24 mouse cellular contexts compared by ENCODE assay signal in the genomic region with DNA sequence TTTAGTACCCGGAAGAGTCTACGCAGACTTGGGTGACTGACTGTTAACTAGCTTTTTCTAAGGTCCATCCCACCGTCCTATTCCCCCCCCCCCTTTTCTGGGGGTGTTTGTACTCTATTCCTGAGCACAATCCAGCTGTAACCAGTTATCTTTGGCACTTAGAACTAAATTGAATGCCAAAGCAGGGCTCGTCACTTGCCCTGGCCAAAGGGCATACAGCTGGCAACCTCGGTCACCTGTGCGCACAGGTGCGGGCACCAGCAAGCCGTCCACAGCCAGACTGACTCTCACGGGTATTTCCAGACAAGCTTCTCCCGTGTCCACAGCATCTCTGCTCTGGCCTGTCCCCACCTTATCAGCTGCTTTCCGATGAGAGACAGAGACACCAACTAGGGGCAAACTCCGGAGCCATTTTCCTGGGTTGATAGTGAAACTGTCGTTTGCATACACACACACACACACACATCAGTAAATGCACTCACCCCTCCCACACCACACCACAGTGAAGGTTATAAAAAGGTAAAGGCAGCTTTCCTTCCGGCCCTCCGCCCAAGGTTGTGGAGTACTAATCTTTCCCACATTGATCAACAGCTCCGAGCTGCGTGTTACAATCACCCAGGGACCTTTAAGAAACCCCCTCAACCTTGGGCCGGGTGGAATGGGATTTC. TPM values are rescaled to one million over a fixed set of nuclear protein-coding genes. Genes with fewer than 3 reads are reported as not detected.
DNase-seq lines count a peak whose midpoint lies in the region; TF ChIP-seq lines count a peak whose summit lies in the region.
"Had no signal": no experiment of that assay in that cellular context is flagged by ENCODE, and none has a peak within 500 bp of the region (broad histone marks: within the 10 kb centered on the region; RNA-seq: fewer than 3 reads in every experiment).

No protein-coding gene starts in this region.

- 31% methylated on average over 18 of the region's 18 CpGs for WGBS in liver, adult 2 months
- 32% methylated on average over 18 of the region's 18 CpGs for WGBS in small intestine, adult 2 months

- intact Hi-C loops in heart, postnatal 36 days (cut with DNase I) = no loop called here

- peaks cover 6% of the 10 kb centered on the region; the same call in 1 of the 2 replicates for H3K4me1 ChIP-seq in liver, adult 2 months (ENCODE audit: control insufficient read depth, insufficient read depth, low read length)
- H3K4me1 ChIP-seq in small intestine, adult 2 months (ENCODE audit: control insufficient read depth, insufficient read depth, insufficient read length, low read length) = peaks cover 10% of the 10 kb centered on the region; the same call in 1 of the 2 replicates

- TF ChIP-seq POLR2A in liver, adult 2 months (IDR thresholded peaks at IDR 0.05; ENCODE audit: extremely low read depth, insufficient read depth, low read length) = no peak
- no peak for TF ChIP-seq POLR2A in small intestine, adult 2 months (IDR thresholded peaks at IDR 0.05; ENCODE audit: low read depth, low read length)

- no peaks in the 10 kb centered on the region for H3K36me3 ChIP-seq in liver, adult 2 months (ENCODE audit: control insufficient read depth, insufficient read depth, low read length)
- no peaks in the 10 kb centered on the region for H3K36me3 ChIP-seq in small intestine, adult 2 months (ENCODE audit: control insufficient read depth, insufficient read depth, low read length)
- H3K36me3 ChIP-seq: embryonic facial prominence, embryonic 13.5 days; forebrain, embryonic 12.5 days; heart, embryonic 10.5 days; hindbrain, embryonic 10.5 days; liver, embryonic 15.5 days; lung, embryonic 15.5 days had no signal

- peak; percentile 88 for DNase-seq in liver, adult 2 months (ENCODE audit: extremely low read depth, low read depth, low spot score)
- DNase-seq in liver = no peak
- DNase-seq in kidney, adult 9 months = peak; percentile 90
- DNase-seq in right cerebral cortex, postnatal 4 days = no peak
- no peak for DNase-seq in embryo, embryonic 11 days
- DNase-seq in heart, postnatal 36 days = no peak
- DNase-seq: adrenal gland, postnatal 10 days; B cell, adult 2 months; cerebellum, adult 2 months; cerebellum, postnatal 25 days; gastrocnemius, adult 2 months; lung, postnatal 36 days; midbrain, embryonic 14.5 days; retina, postnatal 1 day had no signal

- no peak for TF ChIP-seq CTCF in liver, adult 2 months (IDR thresholded peaks at IDR 0.05; ENCODE audit: low read depth, low read length)
- no peak for TF ChIP-seq CTCF in small intestine, adult 2 months (IDR thresholded peaks at IDR 0.05; ENCODE audit: extremely low read depth, insufficient read length, insufficient replicate concordance, low read depth, low read length)

- H3K27ac ChIP-seq in liver, adult 2 months (replicated peaks; ENCODE audit: insufficient read depth, low read depth, low read length) = peak overlapping the region; percentile 46; the same call in 1 of the 2 replicates
- peak overlapping the region; percentile 83 for H3K27ac ChIP-seq in small intestine, adult 2 months (ENCODE audit: insufficient read depth, low read depth, low read length)
- H3K27ac ChIP-seq: embryonic facial prominence, embryonic 13.5 days; forebrain, embryonic 12.5 days; gastrocnemius, adult 2 months; heart, embryonic 10.5 days; hindbrain, embryonic 10.5 days; kidney, postnatal 0 days; liver, embryonic 15.5 days; lung, embryonic 15.5 days had no signal

- H3K9ac ChIP-seq in liver, adult 2 months (ENCODE audit: low read depth, low read length) = peak overlapping the region; percentile 49
- H3K9ac ChIP-seq: embryonic facial prominence, embryonic 13.5 days; forebrain, embryonic 12.5 days; liver, embryonic 15.5 days; lung, embryonic 15.5 days had no signal

- H3K79me2 ChIP-seq in liver, adult 2 months (ENCODE audit: control insufficient read depth, insufficient read depth, low read length) = no peaks in the 10 kb centered on the region

- H3K4me3 ChIP-seq in liver, adult 2 months (ENCODE audit: insufficient read depth, low read depth, low read length) = peak overlapping the region; percentile 31
- H3K4me3 ChIP-seq in small intestine, adult 2 months (ENCODE audit: low read depth, low read length) = peak overlapping the region; percentile 55
- H3K4me3 ChIP-seq: embryonic facial prominence, embryonic 13.5 days; erythroblast, embryonic 14.5 days; forebrain, embryonic 12.5 days; gastrocnemius, adult 2 months; heart, embryonic 10.5 days; hindbrain, embryonic 10.5 days; liver, embryonic 15.5 days; lung, embryonic 15.5 days; megakaryocyte, embryonic 14.5 days had no signal

- H3K27me3 ChIP-seq in liver, adult 2 months (ENCODE audit: control insufficient read depth, insufficient read depth, low read length) = no peaks in the 10 kb centered on the region
- no peaks in the 10 kb centered on the region for H3K27me3 ChIP-seq in small intestine, adult 2 months (ENCODE audit: control insufficient read depth, insufficient read depth, low read length)
- H3K27me3 ChIP-seq: liver, embryonic 15.5 days had no signal

RNA-seq across cellular contexts. Expression of a gene that starts 5.3 kb away (rescaled TPM):
- 3.1 and 4.0 TPM in 2 replicates for total RNA-seq in liver, adult 2 months (2014; rRNA removed)
- polyA plus RNA-seq in liver, adult 2 months (2012; rRNA removed) = 4.7 and 4.9 TPM in 2 replicates
- polyA plus RNA-seq in small intestine, adult 2 months (2012; rRNA removed) = 51.3 and 133 TPM in 2 replicates
- 1 to 10 TPM; 4.5 TPM for total RNA-seq in heart, postnatal 36 days (2021)

RNA-seq across cellular contexts. Expression of a gene that starts 52.6 kb away (rescaled TPM):
- 3.6 and 3.9 TPM in 2 replicates for total RNA-seq in liver, adult 2 months (2014; rRNA removed)
- polyA plus RNA-seq in liver, adult 2 months (2012; rRNA removed) = 5.8 and 6.0 TPM in 2 replicates
- polyA plus RNA-seq in small intestine, adult 2 months (2012; rRNA removed) = 15.8 and 35.4 TPM in 2 replicates
- 10 to 100 TPM; 15.5 to 18.2 TPM for total RNA-seq in heart, postnatal 36 days (2021)

Comparison
In these comparisons a context has a peak if more than half of its experiments do, and no peak if none do; other contexts are left out.
1. DNase-seq: peak in liver, adult 2 months (single experiment) and kidney, adult 9 months (single experiment); none in liver (single experiment), right cerebral cortex, postnatal 4 days (single experiment), embryo, embryonic 11 days (single experiment) and heart, postnatal 36 days (0 of 2).